Mouse (Mus musculus) forebrain, embryonic 12.5 days (tissue): ENCODE measurements around the gene Gabarapl1. TPM values are rescaled to one million over a fixed set of nuclear protein-coding genes. Genes with fewer than 3 reads are reported as not detected.

ENCODE experiments used
- ATAC-seq: fragments of 200-750 bp; cut with Nextera tagmentation; 2 replicates; pipeline ENCODE4 v1.8.0; 2017; ENCODE audit warnings: moderate TSS enrichment; ENCODE audit not compliant: low FRiP score
- H3K27ac ChIP-seq: fragments of 300-500 bp; sonication (generic); 2 replicates; pipeline ENCODE4 v1.5.1; 2016; ENCODE audit warnings: mild to moderate bottlenecking
- H3K27me3 ChIP-seq: fragments of 300-500 bp; sonication (generic); 2 replicates; pipeline ENCODE4 v1.6.1; 2016; ENCODE audit warnings: mild to moderate bottlenecking
- H3K36me3 ChIP-seq: fragments of 300-500 bp; sonication (generic); replicated peaks from 2 replicates; pipeline ENCODE4 v1.6.1; 2016; ENCODE audit warnings: mild to moderate bottlenecking
- H3K4me1 ChIP-seq: fragments of 300-500 bp; sonication (generic); 2 replicates; pipeline ENCODE4 v1.6.1; 2016
- H3K4me2 ChIP-seq: fragments of 300-500 bp; sonication (generic); 2 replicates; pipeline ENCODE4 v1.6.1; 2016; ENCODE audit warnings: mild to moderate bottlenecking, moderate library complexity
- H3K4me3 ChIP-seq: fragments of 300-500 bp; sonication (generic); replicated peaks from 2 replicates; pipeline ENCODE4 v1.5.1; 2016; ENCODE audit warnings: mild to moderate bottlenecking
- H3K9ac ChIP-seq: fragments of 300-500 bp; sonication (generic); 2 replicates; pipeline ENCODE4 v1.6.1; 2016; ENCODE audit warnings: mild to moderate bottlenecking
- H3K9me3 ChIP-seq: fragments of 300-500 bp; sonication (generic); 2 replicates; pipeline ENCODE4 v1.6.1; 2016
- WGBS: fragments of 180-500 bp; shearing (Covaris S2); methylation state at CpG from one replicate; pipeline ENCODE4 v1.1.7; 2016; 5-methylcytosine and 5-hydroxymethylcytosine counted together
- polyA plus RNA-seq: library from polyadenylated mRNA; unstranded; fragments of >200 nt; fragmentation: Nextera tagmentation; extraction: Ambion mirVana; gene quantifications from 2 replicates; pipeline ENCODE4 v1.2.1, GENCODE M21; 2016

Gene Gabarapl1
- polyA plus RNA-seq, 1 experiment from 2014 or later, result 83.6 TPM

DNA sequence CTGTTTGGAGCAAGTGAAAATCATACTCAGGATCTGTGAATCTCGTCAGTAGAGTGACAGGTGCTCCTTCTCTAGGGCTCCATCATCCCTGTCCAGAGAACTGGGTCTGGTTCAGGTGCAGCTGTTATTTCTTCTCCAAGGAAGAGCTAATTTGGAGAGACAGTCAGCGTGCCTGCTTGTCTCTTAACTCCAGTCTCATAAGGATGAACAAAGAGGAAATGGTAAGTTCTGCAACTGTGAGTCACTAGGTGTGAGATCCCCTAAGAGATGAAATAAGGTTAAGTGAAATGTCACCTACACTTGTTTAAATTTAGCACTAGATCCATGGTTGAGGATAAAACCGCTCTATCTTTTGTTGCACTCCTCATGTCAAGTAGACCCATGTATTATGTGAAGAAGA is 50.1 kb downstream of the Gabarapl1 start:
- WGBS, result 84% methylated on average over 3 of the region's 3 CpGs

DNA sequence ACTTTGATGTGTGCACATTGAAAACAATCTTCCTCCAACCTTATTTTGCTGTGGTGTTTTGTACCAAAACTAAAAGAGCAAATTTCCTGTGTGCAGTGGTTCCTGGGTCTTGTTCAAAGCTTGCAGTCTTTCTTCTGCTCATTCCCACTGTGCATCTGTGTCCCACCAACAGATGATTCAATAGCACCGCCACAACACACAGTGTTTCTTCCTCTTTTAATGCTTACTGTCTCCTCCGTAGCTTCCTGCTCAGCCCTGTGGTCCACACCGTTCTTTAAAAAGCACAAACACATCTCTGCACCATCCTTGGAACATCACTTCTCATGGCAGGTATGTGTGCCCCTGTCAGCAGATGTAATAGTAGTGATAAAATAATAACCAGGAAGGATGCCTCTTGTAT is 58.5 kb downstream of the Gabarapl1 start, which contains the start of gene Klrd1:
Gene Klrd1 (plus strand): TSS at position 275 of the 400 bp plus-strand sequence.
- no peak within 1 kb of the TSS for H3K4me2 ChIP-seq
- 81% methylated on average over 3 of the region's 3 CpGs for WGBS

More for the DNA sequence above, 50.1 kb downstream of the Gabarapl1 start:
- Histone ChIP-seq H3K4me3 (no peak overlapping the region), H3K27me3 (no peaks in the 10 kb centered on the region), H3K4me1 (no peaks in the 10 kb centered on the region), H3K4me2 (no peak overlapping the region), H3K9me3 (no peaks in the 10 kb centered on the region), H3K27ac (no peak overlapping the region), H3K36me3 (no peaks in the 10 kb centered on the region), H3K9ac (no peak overlapping the region)
- no peak for ATAC-seq

More for the DNA sequence above, 58.5 kb downstream of the Gabarapl1 start, which contains the start of gene Klrd1:
- Histone ChIP-seq H3K36me3 (no peaks in the 10 kb centered on the region), H3K9ac (no peak within 1 kb of the TSS), H3K27me3 (no peaks in the 10 kb centered on the region), H3K9me3 (no peaks in the 10 kb centered on the region), H3K27ac (no peak within 1 kb of the TSS), H3K4me1 (no peaks in the 10 kb centered on the region), H3K4me3 (no peak within 1 kb of the TSS)
- no peak for ATAC-seq

Other genes with a start within 250 kb of the Gabarapl1 start
- not detected in 2 replicates for gene 4922502D21Rik, start 201.4 kb upstream of the Gabarapl1 start, polyA plus RNA-seq
- 0.18 and 0.31 TPM in 2 replicates for gene Clec12a, start 190.5 kb upstream of the Gabarapl1 start, polyA plus RNA-seq
- gene Clec12b, start 147.3 kb upstream of the Gabarapl1 start, polyA plus RNA-seq, result not detected in 2 replicates
- 5.8 and 7.1 TPM in 2 replicates for gene Clec1b, start 135.9 kb upstream of the Gabarapl1 start, polyA plus RNA-seq
- gene Clec9a, start 124.3 kb upstream of the Gabarapl1 start, polyA plus RNA-seq, result 0.19 and 0.23 TPM in 2 replicates
- 1.2 TPM in 2 replicates for gene Clec1a, start 81.2 kb upstream of the Gabarapl1 start, polyA plus RNA-seq
- gene Olr1, start 26.0 kb upstream of the Gabarapl1 start, polyA plus RNA-seq, result not detected in 2 replicates
- not detected in 2 replicates for gene Tmem52b, start 20.6 kb upstream of the Gabarapl1 start, polyA plus RNA-seq
- not detected in 2 replicates for gene Klre1, start 44.7 kb downstream of the Gabarapl1 start, polyA plus RNA-seq
- gene Klrd1, start 58.6 kb downstream of the Gabarapl1 start, polyA plus RNA-seq, result not detected in 2 replicates
- gene Klrk1, start 90.7 kb downstream of the Gabarapl1 start, polyA plus RNA-seq, result 0.08 and 0.13 TPM in 2 replicates
- not detected in 2 replicates for gene Klrc3, start 110.2 kb downstream of the Gabarapl1 start, polyA plus RNA-seq
- not detected in 2 replicates for gene Klrc2, start 127.5 kb downstream of the Gabarapl1 start, polyA plus RNA-seq
- gene Klrc1, start 145.8 kb downstream of the Gabarapl1 start, polyA plus RNA-seq, result not detected in 2 replicates
- not detected in 2 replicates for gene Klri1, start 184.0 kb downstream of the Gabarapl1 start, polyA plus RNA-seq
- not detected in 2 replicates for gene Klri2, start 207.3 kb downstream of the Gabarapl1 start, polyA plus RNA-seq